Mouse (Mus musculus) kidney, embryonic 15.5 days (tissue): ENCODE measurements around the gene Olfr923. TPM values are rescaled to one million over a fixed set of nuclear protein-coding genes. Genes with fewer than 3 reads are reported as not detected.
"Not testable (repeated sequence)": the region's sequence is repeated elsewhere in the genome, so short reads cannot be mapped to it uniquely, and the experiment has no call there.

ENCODE experiments used
- ATAC-seq: fragments of 200-750 bp; cut with Nextera tagmentation; replicated peaks from 2 replicates; pipeline ENCODE4 v1.8.0; 2017; ENCODE audit warnings: moderate TSS enrichment; ENCODE audit not compliant: low FRiP score
- H3K27ac ChIP-seq: fragments of 300-500 bp; sonication (generic); 2 replicates; pipeline ENCODE4 v1.5.1; 2015; ENCODE audit warnings: mild to moderate bottlenecking, inconsistent platforms
- H3K27me3 ChIP-seq: fragments of 300-500 bp; sonication (generic); 2 replicates; pipeline ENCODE4 v1.6.1; 2015; ENCODE audit warnings: inconsistent platforms
- H3K36me3 ChIP-seq: fragments of 300-500 bp; sonication (generic); 2 replicates; pipeline ENCODE4 v1.6.1; 2015; ENCODE audit warnings: inconsistent platforms
- H3K4me1 ChIP-seq: fragments of 300-500 bp; sonication (generic); 2 replicates; pipeline ENCODE4 v1.6.1; 2015; ENCODE audit warnings: inconsistent platforms
- H3K4me2 ChIP-seq: fragments of 300-500 bp; sonication (generic); 2 replicates; pipeline ENCODE4 v1.6.1; 2015; ENCODE audit warnings: moderate library complexity, mild to moderate bottlenecking, inconsistent platforms
- H3K4me3 ChIP-seq: fragments of 300-500 bp; sonication (generic); replicated peaks from 2 replicates; pipeline ENCODE4 v1.5.1; 2015; ENCODE audit warnings: mild to moderate bottlenecking, inconsistent platforms
- H3K9ac ChIP-seq: fragments of 300-500 bp; sonication (generic); 2 replicates; pipeline ENCODE4 v1.6.1; 2015; ENCODE audit warnings: mild to moderate bottlenecking, inconsistent platforms
- H3K9me3 ChIP-seq: fragments of 300-500 bp; sonication (generic); replicated peaks from 2 replicates; pipeline ENCODE4 v1.6.1; 2016; ENCODE audit warnings: inconsistent platforms
- WGBS: fragments of 180-500 bp; shearing (Covaris S2); methylation state at CpG from one replicate; pipeline ENCODE4 v1.1.7; 2015; ENCODE audit warnings: mixed read lengths; 5-methylcytosine and 5-hydroxymethylcytosine counted together
- polyA plus RNA-seq: library from polyadenylated mRNA; unstranded; fragments of >200 nt; fragmentation: Nextera tagmentation; extraction: Ambion mirVana; gene quantifications from 2 replicates; pipeline ENCODE4 v1.2.1, GENCODE M21; 2015

The Olfr923 gene
- not detected in 2 replicates for polyA plus RNA-seq

GRCm38 (mm10) chr9:38826245-38826644 lies at the start of gene Olfr923:
Gene Olfr923, plus strand, starts transcription at chr9:38826545.
- no peak for ATAC-seq
- Histone ChIP-seq H3K27me3 (no peaks in the 10 kb centered on the region), H3K4me1 (no peaks in the 10 kb centered on the region), H3K4me2 (no peak within 1 kb of the TSS), H3K4me3 (no peak within 1 kb of the TSS), H3K9ac (no peak within 1 kb of the TSS), H3K36me3 (no peaks in the 10 kb centered on the region), H3K9me3 (no peaks in the 10 kb centered on the region), H3K27ac (no peak within 1 kb of the TSS)
- 87% methylated on average over 1 of the region's 1 CpGs for WGBS

GRCm38 (mm10) chr9:38792689-38793088 lies 33.7 kb upstream of the Olfr923 start:
- H3K9me3 ChIP-seq, result no peaks in the 10 kb centered on the region
- no peak overlapping the region for H3K9ac ChIP-seq
- H3K27ac ChIP-seq, result no peak overlapping the region
- no peaks in the 10 kb centered on the region for H3K27me3 ChIP-seq
- H3K36me3 ChIP-seq, result no peaks in the 10 kb centered on the region
- ATAC-seq, result no peak
- no peak overlapping the region for H3K4me2 ChIP-seq
- no peak overlapping the region for H3K4me3 ChIP-seq
- no peaks in the 10 kb centered on the region for H3K4me1 ChIP-seq
- 79% methylated on average over 2 of the region's 2 CpGs for WGBS

GRCm38 (mm10) chr9:38805696-38806095 lies 20.6 kb upstream of the Olfr923 start:
- H3K27ac ChIP-seq, result no peak overlapping the region
- no peaks in the 10 kb centered on the region for H3K27me3 ChIP-seq
- no peaks in the 10 kb centered on the region for H3K9me3 ChIP-seq
- H3K9ac ChIP-seq, result no peak overlapping the region
- no peak for ATAC-seq
- H3K36me3 ChIP-seq, result no peaks in the 10 kb centered on the region
- H3K4me1 ChIP-seq, result no peaks in the 10 kb centered on the region
- no peak overlapping the region for H3K4me3 ChIP-seq
- no peak overlapping the region for H3K4me2 ChIP-seq

GRCm38 (mm10) chr9:38814314-38814713 lies 12.0 kb upstream of the Olfr923 start, which contains the start of gene Olfr922:
Gene Olfr922, plus strand, starts transcription at chr9:38814614.
- Histone ChIP-seq H3K36me3 (no peaks in the 10 kb centered on the region), H3K4me1 (no peaks in the 10 kb centered on the region), H3K9ac (no peak within 1 kb of the TSS), H3K4me3 (no peak within 1 kb of the TSS), H3K27ac (no peak within 1 kb of the TSS), H3K4me2 (no peak within 1 kb of the TSS), H3K9me3 (no peaks in the 10 kb centered on the region), H3K27me3 (no peaks in the 10 kb centered on the region)
- no peak for ATAC-seq
- WGBS, result 72% methylated on average over 2 of the region's 2 CpGs

- Histone ChIP-seq H3K36me3 (no peaks in the 10 kb centered on the region), H3K27ac (no peak overlapping the region), H3K4me3 (no peak overlapping the region), H3K9me3 (no peaks in the 10 kb centered on the region), H3K4me1 (no peaks in the 10 kb centered on the region), H3K27me3 (no peaks in the 10 kb centered on the region), H3K4me2 (no peak overlapping the region), H3K9ac (no peak overlapping the region)
- no peak for ATAC-seq
- 88% methylated on average over 1 of the region's 1 CpGs for WGBS
Observed at GRCm38 (mm10) chr9:38815458-38815986, 10.8 kb upstream of the Olfr923 start.

GRCm38 (mm10) chr9:38833027-38833426 lies 6.7 kb downstream of the Olfr923 start:
- Histone ChIP-seq H3K4me2 (no peak overlapping the region), H3K4me3 (no peak overlapping the region), H3K9ac (no peak overlapping the region), H3K9me3 (no peaks in the 10 kb centered on the region), H3K36me3 (no peaks in the 10 kb centered on the region), H3K27me3 (no peaks in the 10 kb centered on the region), H3K27ac (no peak overlapping the region), H3K4me1 (no peaks in the 10 kb centered on the region)
- ATAC-seq, result no peak
- 74% methylated on average over 2 of the region's 2 CpGs for WGBS

- no peak within 1 kb of the TSS for H3K4me3 ChIP-seq
- no peaks in the 10 kb centered on the region for H3K4me1 ChIP-seq
- WGBS, result 100% methylated on average over 1 of the region's 1 CpGs
- H3K36me3 ChIP-seq, result no peaks in the 10 kb centered on the region
- no peak within 1 kb of the TSS for H3K27ac ChIP-seq
- no peak within 1 kb of the TSS for H3K9ac ChIP-seq
- no peaks in the 10 kb centered on the region for H3K27me3 ChIP-seq
- ATAC-seq, result no peak
- H3K9me3 ChIP-seq, result no peaks in the 10 kb centered on the region
- H3K4me2 ChIP-seq, result no peak within 1 kb of the TSS
Observed at GRCm38 (mm10) chr9:38844149-38844548, 17.8 kb downstream of the Olfr923 start, which contains the start of gene Olfr924. Gene Olfr924, plus strand, starts transcription at chr9:38844449.

GRCm38 (mm10) chr9:38854760-38855159 lies 28.4 kb downstream of the Olfr923 start, which contains the start of gene Olfr26:
Gene Olfr26, plus strand, starts transcription at chr9:38855060.
- H3K27ac ChIP-seq, result no peak within 1 kb of the TSS
- H3K4me2 ChIP-seq, result no peak within 1 kb of the TSS
- H3K36me3 ChIP-seq, result no peaks in the 10 kb centered on the region
- H3K4me1 ChIP-seq, result no peaks in the 10 kb centered on the region
- no peaks in the 10 kb centered on the region for H3K27me3 ChIP-seq
- no peak within 1 kb of the TSS for H3K4me3 ChIP-seq
- H3K9me3 ChIP-seq, result no peaks in the 10 kb centered on the region
- ATAC-seq, result no peak
- no peak within 1 kb of the TSS for H3K9ac ChIP-seq

- 41% methylated on average over 2 of the region's 2 CpGs for WGBS
- not testable (repeated sequence) for H3K4me2 ChIP-seq, ATAC-seq, H3K27me3 ChIP-seq, H3K4me3 ChIP-seq, H3K27ac ChIP-seq, H3K4me1 ChIP-seq, H3K9ac ChIP-seq, H3K36me3 ChIP-seq, H3K9me3 ChIP-seq
Observed at GRCm38 (mm10) chr9:38874880-38875279, 48.5 kb downstream of the Olfr923 start.

GRCm38 (mm10) chr9:38876826-38877225 lies 50.5 kb downstream of the Olfr923 start, which contains the start of gene Olfr926:
Gene Olfr926, plus strand, starts transcription at chr9:38877126.
- Histone ChIP-seq H3K4me3 (no peak within 1 kb of the TSS), H3K27me3 (no peaks in the 10 kb centered on the region), H3K9ac (no peak within 1 kb of the TSS), H3K36me3 (no peaks in the 10 kb centered on the region), H3K4me2 (no peak within 1 kb of the TSS), H3K27ac (no peak within 1 kb of the TSS), H3K9me3 (0 out of 2 replicates have a peak, but pooled peaks cover 7% of the 10 kb centered on the region), H3K4me1 (no peaks in the 10 kb centered on the region)
- ATAC-seq, result no peak
- 79% methylated on average over 2 of the region's 2 CpGs for WGBS

Other genes with a start within 250 kb of the Olfr923 start
- not detected in 2 replicates for gene Olfr912, start 246.4 kb upstream of the Olfr923 start, polyA plus RNA-seq
- gene Olfr913, start 233.8 kb upstream of the Olfr923 start, polyA plus RNA-seq, result not detected in 2 replicates
- not detected in 2 replicates for gene Olfr914, start 221.4 kb upstream of the Olfr923 start, polyA plus RNA-seq
- gene Olfr916, start 166.7 kb upstream of the Olfr923 start, polyA plus RNA-seq, result not detected in 2 replicates
- gene Olfr917, start 160.7 kb upstream of the Olfr923 start, polyA plus RNA-seq, result not detected in 2 replicates
- not detected in 2 replicates for gene Olfr918, start 151.9 kb upstream of the Olfr923 start, polyA plus RNA-seq
- gene Olfr919, start 122.9 kb upstream of the Olfr923 start, polyA plus RNA-seq, result not detected in 2 replicates
- 17.2 and 21.2 TPM in 2 replicates for gene Vwa5a, start 108.3 kb upstream of the Olfr923 start, polyA plus RNA-seq
- gene Olfr920, start 74.2 kb upstream of the Olfr923 start, polyA plus RNA-seq, result 0.03 TPM in 1 of 2 replicates, not detected in the other
- gene Olfr921, start 53.5 kb upstream of the Olfr923 start, polyA plus RNA-seq, result not detected in 2 replicates
- gene Olfr922, start 11.9 kb upstream of the Olfr923 start, polyA plus RNA-seq, result not detected in 2 replicates
- gene Olfr924, start 17.9 kb downstream of the Olfr923 start, polyA plus RNA-seq, result not detected in 2 replicates
- gene Olfr26, start 28.5 kb downstream of the Olfr923 start, polyA plus RNA-seq, result not detected in 2 replicates
- gene Olfr926, start 50.6 kb downstream of the Olfr923 start, polyA plus RNA-seq, result not detected in 2 replicates
- not detected in 2 replicates for gene Olfr930, start 103.3 kb downstream of the Olfr923 start, polyA plus RNA-seq
- not detected in 2 replicates for gene Olfr933, start 145.8 kb downstream of the Olfr923 start, polyA plus RNA-seq
- not detected in 2 replicates for gene Olfr934, start 161.8 kb downstream of the Olfr923 start, polyA plus RNA-seq
- gene Olfr935, start 173.1 kb downstream of the Olfr923 start, polyA plus RNA-seq, result not detected in 2 replicates
- gene Olfr146, start 196.8 kb downstream of the Olfr923 start, polyA plus RNA-seq, result not detected in 2 replicates
- not detected in 2 replicates for gene Olfr937, start 238.4 kb downstream of the Olfr923 start, polyA plus RNA-seq